Mouse (Mus musculus) liver, postnatal 0 days (tissue): ENCODE measurements at regions not wholly inside any gene's neighbourhood (a gene's known extent, or its start where the extent isn't known, plus 50 kb on each side); places are given as distances from the start of the nearest gene placed in this dataset.
"Not testable (repeated sequence)": the region's sequence is repeated elsewhere in the genome, so short reads cannot be mapped to it uniquely, and the experiment has no call there.

Experiments used
- ATAC-seq: fragments of 200-750 bp; cut with Nextera tagmentation; 2 replicates; pipeline ENCODE4 v1.8.0; 2017; ENCODE audit warnings: mild to moderate bottlenecking, moderate library complexity
- DNase-seq: peaks from one replicate; pipeline ENCODE4 v3.0.0-alpha.2; 2016
- H3K27ac ChIP-seq: fragments of 300-500 bp; sonication (generic); 2 replicates; pipeline ENCODE4 v1.5.1; 2014; ENCODE audit warnings: antibody characterized with exemption, moderate library complexity, mild to moderate bottlenecking, low read depth
- H3K27me3 ChIP-seq: fragments of 300-500 bp; sonication (generic); 2 replicates; pipeline ENCODE4 v1.6.1; 2014; ENCODE audit warnings: low read length, control low read depth, mixed read lengths; ENCODE audit not compliant: insufficient read depth
- H3K36me3 ChIP-seq: fragments of 300-500 bp; sonication (generic); replicated peaks from 2 replicates; pipeline ENCODE4 v1.6.1; 2014; ENCODE audit warnings: mild to moderate bottlenecking, control low read depth, low read length, moderate library complexity, mixed read lengths; ENCODE audit not compliant: insufficient read depth
- H3K4me1 ChIP-seq: fragments of 300-500 bp; sonication (generic); 2 replicates; pipeline ENCODE4 v1.6.1; 2014; ENCODE audit warnings: antibody characterized with exemption, mild to moderate bottlenecking, control low read depth; ENCODE audit not compliant: insufficient read depth
- H3K4me2 ChIP-seq: fragments of 300-500 bp; sonication (generic); 2 replicates; pipeline ENCODE4 v1.6.1; 2014; ENCODE audit warnings: low read depth, mild to moderate bottlenecking, low read length, moderate library complexity, mixed read lengths
- H3K4me3 ChIP-seq: fragments of 300-500 bp; sonication (generic); 2 replicates; pipeline ENCODE4 v1.5.1; 2014; ENCODE audit warnings: low read depth, low read length
- H3K9ac ChIP-seq: fragments of 300-500 bp; sonication (generic); replicated peaks from 2 replicates; pipeline ENCODE4 v1.6.1; 2014; ENCODE audit warnings: mild to moderate bottlenecking, moderate library complexity
- H3K9me3 ChIP-seq: fragments of 300-500 bp; sonication (generic); 2 replicates; pipeline ENCODE4 v1.6.1; 2016; ENCODE audit warnings: mild to moderate bottlenecking, control low read depth, low read length, mixed read lengths
- CTCF ChIP-seq: sonication (generic); IDR thresholded peaks from 2 replicates; pipeline ENCODE4 v1.5.1; 2016; ENCODE audit warnings: antibody characterized with exemption, low read depth
- EP300 ChIP-seq: IDR thresholded peaks from 2 replicates; pipeline ENCODE4 v1.6.1; 2016; ENCODE audit warnings: antibody characterized with exemption, low read depth, mild to moderate bottlenecking
- WGBS: fragments of 180-500 bp; shearing (Covaris S2); extraction: QIAGEN DNeasy Blood & Tissue Kit; methylation state at CpG from one replicate; pipeline ENCODE4 v1.1.7; 2014; ENCODE audit not compliant: insufficient replicate concordance; 5-methylcytosine and 5-hydroxymethylcytosine counted together

- no peak for ATAC-seq
- Histone ChIP-seq H3K9ac (no peak overlapping the region), H3K4me1 (no peaks in the 10 kb centered on the region), H3K9me3 (peaks cover 2% of the 10 kb centered on the region; the same call in 1 of the 2 replicates), H3K4me3 (no peak overlapping the region), H3K27ac (no peak overlapping the region), H3K36me3 (no peaks in the 10 kb centered on the region), H3K4me2 (no peak overlapping the region), H3K27me3 (no peaks in the 10 kb centered on the region)
- TF ChIP-seq CTCF: no peak
- 74% methylated on average over 9 of the region's 9 CpGs for WGBS
- DNase-seq: no peak
Observed at GRCm38 (mm10) chr5:142281997-142282396, 119.3 kb upstream of the Foxk1 start.

- no peak overlapping the region for H3K4me3 ChIP-seq
- H3K27me3 ChIP-seq: no peaks in the 10 kb centered on the region
- 66% methylated on average over 2 of the region's 2 CpGs for WGBS
- H3K9me3 ChIP-seq: peaks cover 2% of the 10 kb centered on the region; the same call in 1 of the 2 replicates
- H3K9ac ChIP-seq: no peak overlapping the region
- H3K4me1 ChIP-seq: no peaks in the 10 kb centered on the region
- no peak overlapping the region for H3K4me2 ChIP-seq
- H3K27ac ChIP-seq: no peak overlapping the region
- DNase-seq (no peak), ATAC-seq (no peak)
- no peaks in the 10 kb centered on the region for H3K36me3 ChIP-seq
- no peak for TF ChIP-seq EP300
- no peak for TF ChIP-seq CTCF
Observed at GRCm38 (mm10) chr5:142287981-142288380, 113.3 kb upstream of the Foxk1 start.

DNA sequence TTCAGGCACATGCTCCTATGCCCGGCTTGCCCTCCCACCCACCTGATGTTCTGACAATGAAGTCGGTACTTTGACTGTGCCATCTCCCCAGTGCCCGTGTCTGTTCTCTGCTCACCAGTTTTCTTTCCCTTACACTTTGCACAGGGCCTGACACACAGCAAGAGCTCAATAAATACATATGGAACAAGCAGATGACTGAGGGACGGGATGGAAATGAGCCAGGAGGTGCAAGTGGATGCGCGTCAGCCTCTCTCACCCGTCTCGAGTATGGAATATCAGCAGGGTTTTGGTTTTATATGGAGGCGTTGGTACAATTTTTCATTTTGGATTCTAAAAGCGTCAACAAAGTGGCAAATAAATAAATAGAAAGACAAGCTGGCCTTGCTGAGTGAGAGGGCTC, 109.8 kb upstream of the Foxk1 start:
- Histone ChIP-seq H3K27me3 (no peaks in the 10 kb centered on the region), H3K4me2 (no peak overlapping the region), H3K4me1 (no peaks in the 10 kb centered on the region), H3K27ac (no peak overlapping the region), H3K9me3 (no peaks in the 10 kb centered on the region; the same call in 1 of the 2 replicates), H3K9ac (no peak overlapping the region), H3K36me3 (no peaks in the 10 kb centered on the region), H3K4me3 (no peak overlapping the region)
- 84% methylated on average over 10 of the region's 10 CpGs for WGBS
- ATAC-seq (no peak), DNase-seq (no peak)
- no peak for TF ChIP-seq CTCF
- no peak for TF ChIP-seq EP300

GRCm38 (mm10) chr5:142296401-142296800, 104.9 kb upstream of the Foxk1 start:
- H3K4me1 ChIP-seq, H3K9me3 ChIP-seq, H3K9ac ChIP-seq, H3K4me2 ChIP-seq, H3K27ac ChIP-seq, H3K27me3 ChIP-seq, H3K4me3 ChIP-seq, H3K36me3 ChIP-seq, DNase-seq, ATAC-seq: not testable (repeated sequence)
- 89% methylated on average over 2 of the region's 2 CpGs for WGBS

GRCm38 (mm10) chr5:142299621-142300020, 101.7 kb upstream of the Foxk1 start:
- Histone ChIP-seq H3K27me3 (no peaks in the 10 kb centered on the region), H3K9me3 (no peaks in the 10 kb centered on the region), H3K9ac (no peak overlapping the region), H3K27ac (no peak overlapping the region), H3K36me3 (no peaks in the 10 kb centered on the region), H3K4me3 (no peak overlapping the region), H3K4me2 (no peak overlapping the region), H3K4me1 (no peaks in the 10 kb centered on the region)
- no peak for DNase-seq
- no peak for ATAC-seq
- TF ChIP-seq CTCF: no peak
- no peak for TF ChIP-seq EP300
- 89% methylated on average over 5 of the region's 5 CpGs for WGBS

DNA sequence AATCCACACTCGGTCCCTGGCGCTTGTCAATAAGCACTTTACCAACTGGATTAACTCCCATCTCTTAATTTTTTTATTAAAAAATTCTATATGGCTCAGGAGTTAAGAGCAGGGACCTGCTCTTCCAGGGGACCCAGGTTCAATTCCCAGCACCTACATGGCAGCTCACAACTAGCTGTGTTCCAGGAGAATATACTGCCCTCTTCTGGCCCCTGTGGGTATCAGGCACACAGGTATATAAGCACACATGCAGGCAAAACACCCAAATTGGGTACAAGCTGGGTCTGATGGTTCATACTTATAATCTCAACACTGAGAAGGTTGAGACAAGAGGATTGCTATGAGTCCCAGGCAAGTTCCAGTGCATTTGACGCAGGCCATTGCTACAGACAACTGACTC, 92.8 kb upstream of the Foxk1 start:
- 89% methylated on average over 3 of the region's 3 CpGs for WGBS
- H3K27me3 ChIP-seq: no peaks in the 10 kb centered on the region
- no peak overlapping the region for H3K4me2 ChIP-seq
- H3K4me3 ChIP-seq: no peak overlapping the region
- ATAC-seq (no peak), DNase-seq (no peak)
- H3K9me3 ChIP-seq: peaks cover 8% of the 10 kb centered on the region; the same call in 1 of the 2 replicates
- no peaks in the 10 kb centered on the region for H3K36me3 ChIP-seq
- TF ChIP-seq CTCF (no peak), EP300 (no peak)
- no peak overlapping the region for H3K9ac ChIP-seq
- no peak overlapping the region for H3K27ac ChIP-seq
- no peaks in the 10 kb centered on the region for H3K4me1 ChIP-seq

DNA sequence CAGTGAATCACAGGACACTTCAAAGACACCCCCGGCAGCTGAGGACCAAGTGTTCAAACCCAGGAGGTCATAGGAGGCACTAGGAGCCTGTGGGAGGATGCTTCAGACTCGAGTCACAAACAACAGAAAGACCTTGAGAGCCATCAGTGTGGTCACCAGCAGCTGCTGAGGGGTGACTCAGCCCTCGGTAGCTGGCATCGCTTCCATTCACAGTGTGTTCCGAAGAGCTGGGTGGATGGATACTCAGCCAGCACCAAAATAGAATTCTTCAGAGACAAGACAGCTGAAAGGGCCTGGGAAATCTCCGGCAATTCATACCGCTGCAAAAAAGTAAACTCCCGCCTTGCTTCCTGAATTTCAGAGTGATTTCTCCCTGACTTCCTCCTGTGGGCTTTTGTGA, 87.4 kb upstream of the Foxk1 start:
- ATAC-seq: no peak
- no peak for DNase-seq
- no peak for TF ChIP-seq EP300
- TF ChIP-seq CTCF: no peak
- no peak overlapping the region for H3K27ac ChIP-seq
- no peak overlapping the region for H3K9ac ChIP-seq
- no peaks in the 10 kb centered on the region for H3K9me3 ChIP-seq
- 43% methylated on average over 8 of the region's 8 CpGs for WGBS
- H3K4me2 ChIP-seq: no peak overlapping the region
- H3K4me1 ChIP-seq: no peaks in the 10 kb centered on the region
- no peaks in the 10 kb centered on the region for H3K27me3 ChIP-seq
- H3K36me3 ChIP-seq: no peaks in the 10 kb centered on the region
- H3K4me3 ChIP-seq: no peak overlapping the region
